Mouse (Mus musculus) left cerebral cortex, postnatal 36 days (tissue): Measurements from ENCODE around the gene Vps54. TPM values are rescaled to one million over a fixed set of nuclear protein-coding genes. Genes with fewer than 3 reads are reported as not detected.
"Not testable (repeated sequence)": the region's sequence is repeated elsewhere in the genome, so short reads cannot be mapped to it uniquely, and the experiment has no call there.

Experiments used
- DNase-seq, 2 experiments: peaks; one replicate each; pipeline ENCODE4 v3.0.0; 2021 to 2022; ENCODE audit warnings: low spot score in 2 of 2, mixed read lengths in 1 of 2
- intact Hi-C: fragments of 180-260 bp; cut with DNase I; formaldehyde crosslinking; loops from one replicate; pipeline ENCODE4 v1.15.1; 2025
- total RNA-seq, 2 experiments: library from RNA; stranded (reverse); gene quantifications; 2 replicates each; pipeline ENCODE4 v1.2.3; 2021

The Vps54 gene
- total RNA-seq, 2 experiments from 2014 or later: 25.8 to 30.7 TPM

DNA sequence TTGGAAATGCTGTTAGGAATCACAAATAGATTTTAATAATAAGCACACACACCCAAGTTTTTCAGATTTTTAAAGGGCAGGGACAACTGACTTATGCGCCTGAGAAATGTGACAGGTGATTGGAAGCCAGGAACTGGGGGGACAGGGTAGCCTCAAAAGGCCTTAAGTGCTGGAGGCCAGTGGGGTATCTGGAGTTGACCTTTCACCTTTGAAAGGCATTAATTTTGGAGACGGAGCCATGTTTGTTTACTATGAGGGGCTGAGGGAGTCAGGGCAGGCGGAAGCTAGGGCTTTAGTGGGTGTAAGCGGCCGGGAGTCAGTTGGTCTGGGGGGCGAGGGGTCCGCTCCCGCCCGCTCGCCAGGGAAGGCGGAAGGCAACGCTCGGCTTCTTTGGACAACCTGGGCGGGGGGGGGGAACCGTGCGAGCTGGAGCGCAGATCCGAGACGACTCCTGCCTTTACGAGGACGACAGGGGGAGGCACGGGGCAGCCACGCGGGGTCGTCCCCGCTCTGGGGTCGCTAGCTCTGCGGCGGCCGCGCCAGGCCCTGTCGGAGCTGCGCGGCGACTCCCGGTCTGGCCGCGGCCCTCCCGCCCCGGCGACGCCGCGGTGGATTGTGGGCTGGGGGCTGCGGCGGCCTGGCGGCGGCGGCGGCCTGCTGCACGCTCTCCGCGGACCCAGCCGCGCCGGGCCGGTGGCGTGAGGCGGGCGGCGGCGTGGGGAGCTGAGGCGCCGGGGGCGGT lies 631 bp upstream of the Vps54 start:
- DNase-seq: peak in 1 of 2 experiments; percentile 73

DNA sequence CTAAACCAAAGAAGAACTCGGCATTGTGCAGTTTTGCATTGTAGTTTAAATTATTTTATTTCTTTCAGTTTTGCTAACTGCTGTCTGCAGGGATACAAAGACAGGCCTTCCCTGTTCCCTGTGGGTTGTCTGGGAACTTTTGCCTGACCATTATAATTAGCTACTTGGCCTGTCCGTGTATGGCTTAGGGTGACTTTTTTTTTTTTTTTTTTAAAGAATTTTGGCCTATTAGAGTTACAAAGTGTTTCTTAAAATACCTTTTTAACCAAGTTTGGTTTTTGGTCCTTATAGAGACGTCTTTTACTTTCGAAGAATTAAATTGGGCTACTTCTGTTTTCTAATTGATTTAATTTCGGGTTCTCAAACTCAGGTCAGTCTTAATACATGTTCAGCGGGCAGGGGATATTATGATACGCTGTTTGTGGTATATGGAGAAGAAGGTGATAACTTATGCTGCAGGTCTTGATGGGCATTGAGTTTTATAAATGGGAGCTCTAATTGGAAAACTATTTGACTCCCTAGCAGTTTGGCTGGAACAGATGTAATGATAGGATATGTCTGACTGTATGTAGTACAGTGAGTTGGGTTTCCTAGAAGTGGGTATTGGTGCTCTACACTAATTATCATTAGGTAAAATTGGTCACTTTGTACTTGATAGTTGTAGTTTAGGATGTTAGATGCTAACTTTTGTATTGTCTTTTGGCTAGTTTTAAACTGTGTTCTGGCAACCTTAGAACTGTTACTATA lies 855 bp downstream of the Vps54 start:
- intact Hi-C loops: no loop called here
- DNase-seq: no peak

More for the DNA sequence above, 631 bp upstream of the Vps54 start:
- intact Hi-C loops: no loop called here

DNA sequence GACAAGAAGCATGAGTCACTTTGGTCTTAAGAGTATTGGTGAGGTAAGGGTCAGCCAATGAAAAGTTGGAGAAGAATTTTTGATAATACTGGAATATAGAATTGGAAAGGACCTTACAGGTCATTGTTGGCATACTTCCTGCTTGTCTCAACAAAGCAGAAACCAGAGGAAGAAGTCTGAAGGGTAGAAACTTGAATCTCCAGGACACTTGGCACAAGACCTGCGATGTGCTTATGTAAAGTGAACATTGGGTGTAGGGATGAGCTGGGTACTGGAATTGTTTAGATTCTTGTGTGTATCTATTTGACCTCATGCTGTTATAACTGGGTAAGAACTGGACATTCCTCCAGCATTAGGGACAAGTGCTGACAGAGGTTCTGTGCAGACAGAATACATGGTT lies 2.3 kb downstream of the Vps54 start:
- no peak for DNase-seq
- intact Hi-C loops: no loop called here

DNA sequence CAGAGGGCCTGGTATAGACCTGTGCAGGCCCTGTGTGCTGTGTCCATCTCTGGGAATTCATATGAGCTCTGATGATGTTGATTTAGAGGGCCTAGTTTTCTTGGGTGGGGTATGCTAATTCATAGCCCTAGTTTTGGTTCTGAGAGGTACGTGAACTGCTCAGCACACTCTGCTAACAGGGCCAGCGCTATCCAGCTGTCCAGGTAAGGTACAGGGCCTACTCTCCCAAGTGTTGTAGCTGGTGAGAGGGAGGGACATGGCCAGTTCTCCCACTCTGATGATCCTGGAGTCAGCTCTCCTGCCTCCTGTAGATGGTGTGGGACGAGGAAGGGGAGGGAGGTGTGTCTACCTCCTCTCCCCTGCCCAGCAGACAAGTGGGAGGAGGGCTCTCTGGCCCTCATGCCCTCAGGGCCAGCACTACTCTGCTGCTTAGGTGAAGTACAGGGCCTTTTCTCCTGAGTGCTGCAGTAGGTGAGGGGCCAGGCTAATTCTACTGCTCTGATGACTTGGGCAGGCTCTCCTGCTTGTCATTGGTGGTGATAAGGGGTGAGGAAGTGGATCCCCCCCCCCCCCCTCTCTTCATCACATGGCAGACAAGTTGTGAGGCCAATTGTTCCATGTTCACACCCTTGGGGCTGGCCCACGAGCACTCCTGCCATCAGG lies 8.3 kb downstream of the Vps54 start:
- DNase-seq: no peak
- intact Hi-C loops: no loop called here

DNA sequence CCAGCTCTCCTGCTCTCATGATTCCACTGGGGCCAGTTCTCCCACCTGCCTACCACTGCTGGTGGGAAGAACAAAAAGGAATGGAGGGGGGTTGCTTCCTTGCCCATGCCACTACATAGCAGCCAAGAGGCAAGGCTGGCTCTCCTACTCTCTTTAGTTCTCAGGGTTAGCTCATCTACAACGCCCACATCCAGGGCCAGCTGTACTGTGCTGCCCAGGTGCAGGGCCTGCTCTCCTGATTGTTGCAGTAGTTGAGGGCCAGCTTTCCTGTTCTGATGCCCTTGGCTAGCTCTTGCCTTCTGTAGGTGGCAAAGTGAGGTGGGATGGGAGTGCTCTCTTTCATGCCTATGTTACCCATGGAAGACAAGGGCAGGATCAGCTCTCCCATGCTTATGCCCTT lies 8.9 kb downstream of the Vps54 start:
- intact Hi-C loops: no loop called here
- DNase-seq: no peak

DNA sequence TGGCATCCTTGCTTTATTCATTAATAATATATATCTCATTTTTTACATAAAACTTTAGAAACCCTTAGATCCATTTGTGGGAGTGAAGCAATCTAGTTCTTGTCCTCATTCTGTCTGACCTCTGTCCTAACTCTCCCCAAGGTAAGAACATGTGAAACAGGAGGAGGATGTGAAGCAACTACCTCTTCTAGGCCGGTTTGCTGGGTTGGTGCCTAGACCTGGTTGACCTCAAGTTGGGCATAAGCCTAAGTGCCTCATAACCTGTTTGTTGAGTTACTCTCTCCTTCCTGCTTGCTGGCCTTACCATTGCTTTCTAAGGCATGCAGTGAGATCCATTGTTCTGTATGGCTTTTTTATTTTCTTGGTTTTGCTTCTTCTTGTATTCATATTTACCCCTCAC lies 11.3 kb downstream of the Vps54 start:
- no peak for DNase-seq
- intact Hi-C loops: no loop called here

DNA sequence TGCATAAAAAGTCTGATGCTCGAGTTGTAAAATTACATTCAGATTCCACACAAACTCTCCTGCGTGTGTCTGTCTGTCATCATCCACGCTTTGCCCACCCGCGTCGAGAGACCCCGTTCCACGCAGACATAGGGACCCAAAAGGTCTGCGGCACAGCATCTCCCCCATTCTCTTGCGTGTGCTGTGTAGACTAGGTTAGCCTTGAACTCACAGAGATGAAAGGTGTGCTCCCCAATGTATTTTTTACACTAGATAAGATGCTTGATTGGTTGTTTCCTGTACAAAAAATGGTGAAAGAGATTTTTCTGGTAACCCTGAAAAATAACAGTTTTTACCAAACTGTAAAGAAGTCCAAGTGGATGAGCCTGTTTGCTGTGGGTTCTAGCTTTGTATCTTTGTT lies 19.5 kb downstream of the Vps54 start:
- intact Hi-C loops, DNase-seq: not testable (repeated sequence)

DNA sequence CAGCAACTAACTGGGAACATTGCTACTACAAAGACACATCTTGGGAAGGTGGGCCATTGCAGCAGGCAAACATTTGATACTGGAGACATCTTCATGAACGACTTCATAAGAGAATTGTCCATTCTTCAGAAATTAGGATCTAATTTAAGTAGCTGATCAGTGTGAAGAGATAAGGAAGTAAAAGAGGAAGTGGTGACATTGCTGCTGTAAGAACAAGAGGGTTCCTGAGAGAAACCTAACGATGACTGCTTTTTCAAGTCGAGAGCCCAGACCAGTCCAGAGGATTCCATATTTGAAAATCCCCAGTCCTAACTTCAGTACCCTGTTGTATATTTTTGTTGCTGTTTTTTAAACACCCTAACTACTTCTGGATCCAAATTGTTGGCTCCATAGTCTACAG lies 26.3 kb downstream of the Vps54 start:
- intact Hi-C loops: no loop called here
- no peak for DNase-seq

DNA sequence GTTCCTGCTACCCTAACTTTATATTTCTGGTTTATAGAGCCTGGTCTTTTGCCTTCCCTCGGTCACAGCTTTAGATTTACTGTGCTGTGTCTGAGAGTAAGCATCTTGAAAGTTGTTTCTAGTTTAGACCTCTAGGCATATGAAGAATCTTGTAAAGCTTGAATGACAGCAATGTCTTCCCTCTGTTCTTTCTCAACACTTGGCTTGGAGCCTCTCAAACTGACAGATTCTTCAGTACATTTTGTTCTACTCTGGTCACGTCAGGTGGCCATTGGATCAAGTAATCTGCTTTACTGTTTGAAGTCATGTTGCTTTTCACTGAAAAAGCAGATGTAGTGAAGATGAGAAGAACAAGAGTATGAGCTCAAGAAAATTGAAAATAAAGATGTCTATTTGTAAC lies 37.1 kb downstream of the Vps54 start:
- DNase-seq: no peak

DNA sequence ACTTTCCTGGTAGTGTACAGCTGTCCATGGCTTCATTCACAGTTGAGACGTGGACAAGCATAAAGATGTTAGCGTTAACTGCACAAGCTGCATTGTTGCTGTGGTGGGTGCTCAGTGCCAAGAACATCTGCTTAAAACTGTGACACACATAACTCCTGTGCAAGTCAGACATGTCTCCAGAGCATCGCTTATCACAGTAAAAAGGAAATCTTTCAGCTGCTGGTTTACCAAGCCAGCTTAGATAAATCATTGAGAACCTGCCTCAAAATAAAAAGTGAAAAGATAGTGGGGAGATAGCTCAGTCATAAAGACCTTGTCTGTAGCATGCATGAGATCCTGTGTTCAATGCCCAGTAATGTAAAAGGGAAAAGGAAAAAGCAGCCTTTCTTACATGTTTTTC lies 47.3 kb downstream of the Vps54 start:
- no peak for DNase-seq
- intact Hi-C loops: no loop called here

More for the DNA sequence above, 37.1 kb downstream of the Vps54 start:
- intact Hi-C loops: no loop called here

DNA sequence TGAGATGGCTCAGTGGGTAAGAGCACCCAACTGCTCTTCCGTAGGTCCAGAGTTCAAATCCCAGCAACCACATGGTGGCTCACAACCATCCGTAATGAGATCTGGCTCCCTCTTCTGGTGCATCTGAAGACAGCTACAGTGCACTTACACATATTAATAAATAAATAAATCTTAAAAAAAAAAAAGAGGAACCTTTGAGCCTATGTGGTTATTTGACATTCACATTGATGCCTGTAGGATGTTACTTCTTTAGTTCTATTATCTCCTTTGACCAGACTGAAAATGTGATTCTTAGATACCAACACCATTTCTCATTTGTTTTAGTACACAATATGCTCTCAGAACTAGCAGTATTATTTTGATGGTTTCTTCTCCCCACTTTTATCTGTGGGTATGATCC lies 49.1 kb downstream of the Vps54 start:
- DNase-seq, intact Hi-C loops: not testable (repeated sequence)

DNA sequence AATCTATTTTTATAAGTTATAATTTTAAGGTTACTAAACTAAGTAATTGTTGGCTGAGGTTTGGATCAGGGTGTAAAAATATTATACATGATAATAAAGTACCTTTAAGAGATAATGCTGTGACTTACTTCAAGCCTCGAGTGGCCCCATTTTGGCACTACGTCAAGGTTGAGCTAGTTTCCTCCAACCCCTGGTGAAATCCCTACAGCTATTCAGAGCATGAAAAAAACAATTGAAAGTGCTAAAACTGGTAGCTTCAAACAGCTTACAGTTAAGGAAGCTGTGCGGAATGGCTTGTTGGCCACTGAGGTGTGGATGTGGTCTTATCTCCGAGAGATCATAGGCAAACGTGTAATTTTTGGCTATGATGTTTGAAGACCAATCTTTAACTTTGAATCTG lies 56.4 kb downstream of the Vps54 start:
- DNase-seq: no peak
- intact Hi-C loops: no loop called here

DNA sequence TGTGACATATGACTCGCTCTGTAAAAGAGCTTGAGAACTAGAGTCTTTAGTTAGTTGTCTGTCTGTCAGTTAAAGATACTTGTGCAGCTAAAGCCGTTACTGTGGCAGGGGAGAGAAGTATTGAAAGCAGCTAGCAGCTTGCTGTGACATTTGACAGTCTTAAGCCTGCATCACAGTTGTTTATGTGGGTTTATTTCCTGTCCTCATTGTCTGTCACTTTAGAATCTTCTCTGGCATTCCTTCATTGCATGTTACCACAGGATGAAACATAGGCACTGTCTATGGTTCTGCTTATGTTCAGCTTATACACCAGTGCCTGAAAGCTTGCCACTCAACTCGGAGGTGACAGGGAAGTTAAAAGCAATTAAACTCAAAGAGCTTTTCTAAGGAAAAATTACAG lies 64.5 kb downstream of the Vps54 start:
- intact Hi-C loops: no loop called here

DNA sequence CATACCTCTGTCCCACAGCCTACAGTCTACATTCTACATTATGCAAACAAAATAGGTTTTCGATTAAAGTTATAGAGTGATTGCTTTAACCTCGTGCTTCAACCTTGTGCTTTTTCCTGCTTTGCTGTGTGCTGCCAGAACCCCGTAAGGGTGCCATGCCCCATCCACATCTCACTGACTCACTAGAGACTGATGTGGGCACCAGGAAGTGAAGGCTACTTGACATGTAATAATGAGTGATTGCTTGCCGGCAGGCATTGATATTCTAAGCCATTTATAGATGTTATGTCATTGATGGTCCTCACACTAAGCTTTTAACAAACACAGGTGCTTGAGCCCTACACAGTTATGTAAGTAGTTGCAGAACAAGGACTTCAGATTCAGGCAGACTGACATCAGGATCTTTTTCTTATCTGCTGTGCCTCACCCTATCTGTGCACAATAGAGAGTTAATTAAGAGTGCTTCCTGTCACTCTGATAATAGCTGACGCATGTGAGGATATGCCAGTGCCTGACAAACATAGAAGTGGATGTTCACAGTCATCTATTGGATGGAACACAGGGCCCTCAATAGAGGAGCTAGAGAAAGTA lies 68.1 kb downstream of the Vps54 start:
- intact Hi-C loops: no loop called here
- DNase-seq: no peak

More for the DNA sequence above, 64.5 kb downstream of the Vps54 start:
- no peak for DNase-seq

DNA sequence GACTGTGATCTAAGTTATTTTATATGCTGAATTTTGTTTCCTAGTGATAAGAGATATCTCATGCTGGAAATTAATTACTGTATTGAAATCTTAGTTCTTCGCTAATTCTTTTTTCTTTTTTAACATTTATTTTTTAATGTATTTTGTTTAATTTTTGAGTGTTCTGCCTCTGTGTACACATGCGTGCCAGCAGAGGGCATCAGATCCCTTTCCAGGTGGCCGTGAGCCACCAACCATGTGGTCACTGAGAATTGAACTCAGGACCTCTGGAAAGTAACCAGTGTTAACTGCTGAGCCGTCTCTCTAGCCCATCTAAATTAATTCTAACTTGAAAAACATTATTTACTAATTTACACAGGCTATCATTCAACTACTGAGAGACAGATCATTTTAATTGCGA lies 69.0 kb downstream of the Vps54 start:
- no peak for DNase-seq
- intact Hi-C loops: no loop called here

DNA sequence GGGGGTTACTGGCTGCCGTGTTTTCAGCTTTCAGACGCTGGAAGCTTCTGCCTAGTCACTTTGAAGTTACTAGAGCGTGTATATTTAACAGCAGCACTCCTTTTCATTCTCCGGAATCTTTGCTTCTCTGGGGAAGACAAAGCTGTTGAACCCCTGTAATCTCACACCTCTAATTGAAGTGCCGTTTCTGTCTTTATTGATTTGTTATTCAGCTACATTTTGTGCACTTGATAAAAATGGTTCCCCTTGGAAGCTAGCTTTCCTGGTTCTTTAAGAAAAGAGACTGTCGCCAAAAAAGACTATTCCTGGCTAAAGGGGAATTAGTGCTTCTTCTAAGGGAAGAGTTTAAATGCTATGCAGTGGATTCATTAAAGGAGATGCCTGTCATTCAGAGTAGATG lies 70.4 kb downstream of the Vps54 start:
- no peak for DNase-seq
- intact Hi-C loops: no loop called here

DNA sequence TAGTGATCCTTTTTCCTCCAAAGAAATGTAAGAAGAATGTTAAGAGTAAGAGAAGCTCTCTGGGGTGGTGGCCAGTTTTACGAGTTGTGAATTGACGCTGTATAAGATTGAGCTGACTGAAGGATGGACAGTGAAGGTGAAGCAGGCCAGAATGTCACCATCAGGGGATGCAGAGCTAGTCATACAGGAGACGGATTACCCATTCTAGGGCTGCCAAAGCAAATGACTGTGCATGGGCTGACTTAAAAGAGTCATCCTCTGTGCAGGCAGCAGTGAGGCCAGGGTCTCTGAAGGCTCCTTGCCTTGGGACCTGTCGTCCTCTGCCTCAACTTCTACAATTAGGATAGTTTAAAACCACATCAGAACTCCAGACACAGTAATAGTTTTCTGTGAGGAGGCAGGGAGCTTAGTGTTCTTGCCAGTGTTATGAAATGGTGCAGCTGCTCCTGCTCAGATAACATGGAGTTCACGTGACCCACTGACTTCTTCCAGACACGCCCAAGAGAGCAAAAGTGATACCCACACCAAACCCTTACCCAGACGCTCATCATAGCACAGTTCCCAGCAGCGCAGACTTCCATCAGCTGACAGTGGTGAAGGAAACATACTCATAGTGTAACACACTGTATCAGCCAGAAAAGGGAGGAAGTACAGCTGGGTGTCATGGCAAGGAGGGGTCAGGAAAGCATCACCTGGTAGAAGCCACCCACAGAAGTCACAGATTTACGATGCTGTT lies 75.0 kb downstream of the Vps54 start:
- DNase-seq: no peak
- intact Hi-C loops: no loop called here

DNA sequence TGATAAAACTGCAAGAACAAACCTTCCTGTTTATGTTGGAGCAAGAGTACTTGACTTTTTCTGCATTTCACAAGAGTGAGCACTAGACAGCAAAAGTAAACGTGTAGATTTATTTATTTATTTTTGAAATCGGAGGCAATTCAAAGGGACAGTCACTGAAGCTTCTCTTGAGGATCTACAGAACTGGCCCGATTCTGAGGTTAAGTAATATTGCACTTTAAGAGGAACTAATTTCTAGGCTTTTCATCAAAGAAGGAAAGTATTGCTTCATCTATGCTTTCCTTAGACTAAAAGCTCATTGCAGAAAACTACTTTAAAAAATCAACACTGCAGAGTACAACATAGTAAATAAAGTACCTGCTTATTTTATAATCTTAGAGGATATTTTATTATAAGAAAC lies 82.5 kb downstream of the Vps54 start:
- intact Hi-C loops: no loop called here
- no peak for DNase-seq

DNA sequence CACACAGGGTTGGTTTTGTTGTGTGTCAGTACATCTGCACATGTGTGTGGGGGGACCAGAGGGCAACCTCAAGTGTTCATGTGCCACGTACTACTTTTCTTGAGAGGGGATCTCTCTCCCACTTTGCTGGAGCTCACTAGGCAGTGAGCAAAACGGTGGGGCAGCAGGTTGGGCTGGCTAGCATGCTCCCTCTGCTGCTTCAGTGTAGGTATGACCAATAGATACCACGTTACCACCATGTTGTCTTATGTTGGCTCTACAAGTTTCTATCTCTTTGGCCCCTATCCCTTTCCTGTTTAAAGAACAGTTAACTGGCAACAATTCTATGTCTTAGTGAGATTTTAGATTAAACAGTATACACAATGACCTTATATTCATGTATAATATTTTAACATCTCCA lies 83.3 kb downstream of the Vps54 start:
- no peak for DNase-seq
- intact Hi-C loops: no loop called here

DNA sequence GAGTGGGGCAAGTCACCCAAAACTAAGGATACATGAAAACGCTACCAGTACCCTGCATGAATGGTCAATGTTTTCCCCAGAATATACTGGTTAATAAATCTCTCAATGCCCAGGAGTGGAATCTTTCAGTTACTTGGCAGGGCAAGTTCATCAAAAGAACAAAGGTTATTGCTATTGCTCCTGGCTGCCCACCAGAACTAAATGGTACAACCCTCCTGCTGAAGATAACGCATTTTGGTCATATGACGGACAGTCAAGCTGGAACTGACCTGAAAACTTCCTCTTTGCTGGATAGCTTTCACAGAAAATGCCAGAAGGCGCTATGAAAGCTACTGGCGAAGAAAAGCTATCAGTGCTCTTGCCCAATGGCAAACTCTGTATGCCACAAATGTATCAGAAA lies 86.7 kb downstream of the Vps54 start:
- no peak for DNase-seq
- intact Hi-C loops: no loop called here
